Mouse (Mus musculus) midbrain, embryonic 12.5 days (tissue): ENCODE measurements around the gene Pde2a. TPM values are rescaled to one million over a fixed set of nuclear protein-coding genes. Genes with fewer than 3 reads are reported as not detected.

Source experiments
- ATAC-seq: fragments of 200-750 bp; cut with Nextera tagmentation; 2 replicates; pipeline ENCODE4 v1.8.0; 2017; ENCODE audit warnings: low read depth, moderate TSS enrichment, moderate library complexity; ENCODE audit not compliant: low FRiP score
- H3K27ac ChIP-seq: fragments of 300-500 bp; sonication (generic); replicated peaks from 2 replicates; pipeline ENCODE4 v1.5.1; 2016; ENCODE audit warnings: mild to moderate bottlenecking
- H3K27me3 ChIP-seq: fragments of 300-500 bp; sonication (generic); 2 replicates; pipeline ENCODE4 v1.6.1; 2016; ENCODE audit warnings: mild to moderate bottlenecking
- H3K36me3 ChIP-seq: fragments of 300-500 bp; sonication (generic); 2 replicates; pipeline ENCODE4 v1.6.1; 2016
- H3K4me1 ChIP-seq: fragments of 300-500 bp; sonication (generic); 2 replicates; pipeline ENCODE4 v1.6.1; 2016
- H3K4me2 ChIP-seq: fragments of 300-500 bp; sonication (generic); replicated peaks from 2 replicates; pipeline ENCODE4 v1.6.1; 2016; ENCODE audit warnings: mild to moderate bottlenecking, moderate library complexity
- H3K4me3 ChIP-seq: fragments of 300-500 bp; sonication (generic); 2 replicates; pipeline ENCODE4 v1.5.1; 2016; ENCODE audit warnings: mild to moderate bottlenecking
- H3K9ac ChIP-seq: fragments of 300-500 bp; sonication (generic); replicated peaks from 2 replicates; pipeline ENCODE4 v1.6.1; 2016; ENCODE audit warnings: mild to moderate bottlenecking, moderate library complexity
- H3K9me3 ChIP-seq: fragments of 300-500 bp; sonication (generic); 2 replicates; pipeline ENCODE4 v1.6.1; 2016; ENCODE audit warnings: mild to moderate bottlenecking
- WGBS: fragments of 180-500 bp; shearing (Covaris S2); methylation state at CpG from one replicate; pipeline ENCODE4 v1.1.7; 2016; 5-methylcytosine and 5-hydroxymethylcytosine counted together
- polyA plus RNA-seq: library from polyadenylated mRNA; unstranded; fragments of >200 nt; fragmentation: Nextera tagmentation; extraction: Ambion mirVana; gene quantifications from 2 replicates; pipeline ENCODE4 v1.2.1, GENCODE M21; 2016

Gene Pde2a
- polyA plus RNA-seq, 1 experiment from 2014 or later: 16.1 TPM

DNA sequence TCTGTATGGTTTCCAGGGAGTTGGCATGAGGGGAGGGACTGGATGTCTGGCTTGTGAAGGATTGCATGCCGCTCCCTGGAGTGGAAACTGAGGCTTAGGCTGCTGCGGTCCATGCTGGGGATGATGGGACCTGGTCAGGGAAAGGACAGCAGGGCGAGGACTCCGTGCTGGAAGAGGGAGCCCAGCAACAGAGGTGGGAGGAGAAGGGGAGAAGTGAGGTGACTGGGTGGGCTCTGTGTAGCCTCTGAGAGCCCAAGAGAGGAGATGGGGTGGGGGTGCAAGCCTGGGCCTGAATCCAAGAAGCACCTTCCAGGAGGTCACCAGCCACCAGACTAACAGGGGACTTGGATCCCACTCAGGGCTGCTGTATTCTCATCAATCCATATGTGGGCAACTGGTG, 34.8 kb downstream of the Pde2a start:
- no peak overlapping the region for H3K27ac ChIP-seq

DNA sequence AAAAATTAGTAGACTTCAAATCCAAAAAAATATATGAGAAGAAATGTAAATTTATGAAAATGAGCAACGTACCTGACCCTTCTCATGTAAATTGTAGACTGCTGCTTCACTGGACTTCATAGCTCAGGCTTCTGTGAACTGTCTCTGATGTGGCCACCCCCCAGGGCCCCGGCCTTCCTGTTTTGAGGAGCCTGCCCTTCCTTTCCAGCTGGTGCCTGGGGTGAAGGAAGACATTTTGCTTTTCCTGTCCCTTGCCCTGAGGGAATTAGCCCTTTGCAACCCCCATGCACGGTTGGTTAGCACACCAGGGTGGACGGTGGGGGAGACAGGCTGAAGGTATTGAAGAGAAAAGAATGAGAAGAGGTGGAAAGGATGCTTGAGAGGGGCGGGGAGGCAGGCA, 35.3 kb downstream of the Pde2a start:
- H3K4me2 ChIP-seq: no peak overlapping the region
- H3K4me3 ChIP-seq: no peak overlapping the region
- H3K9ac ChIP-seq: no peak overlapping the region
- H3K9me3 ChIP-seq: no peaks in the 10 kb centered on the region
- no peaks in the 10 kb centered on the region for H3K4me1 ChIP-seq
- H3K27ac ChIP-seq: no peak overlapping the region
- WGBS: 32% methylated on average over 5 of the region's 5 CpGs
- H3K27me3 ChIP-seq: peaks cover 47% of the 10 kb centered on the region
- ATAC-seq: no peak
- no peaks in the 10 kb centered on the region for H3K36me3 ChIP-seq

More for the DNA sequence above, 34.8 kb downstream of the Pde2a start:
- Histone ChIP-seq H3K9me3 (no peaks in the 10 kb centered on the region), H3K4me1 (0 out of 2 replicates have a peak, but pooled peaks cover 3% of the 10 kb centered on the region), H3K4me3 (no peak overlapping the region), H3K36me3 (no peaks in the 10 kb centered on the region), H3K9ac (no peak overlapping the region), H3K27me3 (peaks cover 52% of the 10 kb centered on the region), H3K4me2 (no peak overlapping the region)
- ATAC-seq: no peak
- 76% methylated on average over 4 of the region's 4 CpGs for WGBS

DNA sequence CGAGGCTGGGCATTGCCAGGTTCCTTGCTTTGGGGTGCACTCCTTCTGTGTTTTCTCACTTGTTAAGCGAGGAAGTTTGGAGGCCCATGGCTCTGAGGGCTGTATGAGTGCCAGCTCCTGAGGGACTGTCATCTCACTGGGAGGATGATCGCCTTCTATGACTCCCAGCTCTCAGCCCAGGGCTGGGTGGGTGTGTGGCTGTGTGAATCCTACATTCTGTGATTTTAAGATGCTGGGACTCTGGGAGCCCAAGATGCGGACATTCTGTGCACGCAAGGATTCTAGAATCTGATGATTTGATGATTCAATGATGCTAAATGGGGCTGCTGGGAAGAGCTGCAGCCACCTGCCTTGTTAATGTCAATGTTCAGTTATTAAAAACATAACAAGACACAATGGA, 35.8 kb downstream of the Pde2a start:
- no peak overlapping the region for H3K4me3 ChIP-seq
- H3K4me1 ChIP-seq: no peaks in the 10 kb centered on the region
- H3K36me3 ChIP-seq: no peaks in the 10 kb centered on the region
- WGBS: 85% methylated on average over 5 of the region's 5 CpGs
- H3K9ac ChIP-seq: no peak overlapping the region
- no peaks in the 10 kb centered on the region for H3K9me3 ChIP-seq
- H3K4me2 ChIP-seq: no peak overlapping the region
- no peak overlapping the region for H3K27ac ChIP-seq
- H3K27me3 ChIP-seq: peaks cover 42% of the 10 kb centered on the region
- no peak for ATAC-seq

DNA sequence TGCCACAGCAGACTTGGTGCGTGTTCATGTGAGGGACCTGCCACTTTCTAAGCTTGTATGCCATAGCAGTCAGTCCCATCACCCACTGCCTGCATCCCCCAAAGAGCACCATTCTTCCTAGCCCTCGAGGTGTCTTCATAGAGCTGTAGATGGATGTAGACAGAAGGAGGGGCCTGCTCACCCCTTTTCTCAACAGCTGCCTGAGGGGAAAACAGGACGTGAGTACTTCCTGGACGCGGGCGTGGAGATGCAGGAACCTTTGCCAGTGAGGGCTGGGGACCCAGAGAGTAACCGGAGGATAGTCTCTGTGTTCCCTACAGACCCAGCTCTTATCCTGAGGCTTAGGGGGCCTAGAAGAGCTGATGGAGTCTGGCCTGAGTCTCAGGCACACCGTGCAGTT, 36.3 kb downstream of the Pde2a start:
- no peak overlapping the region for H3K9ac ChIP-seq
- 69% methylated on average over 8 of the region's 8 CpGs for WGBS
- H3K27me3 ChIP-seq: peaks cover 37% of the 10 kb centered on the region
- ATAC-seq: no peak
- no peak overlapping the region for H3K4me2 ChIP-seq
- H3K36me3 ChIP-seq: no peaks in the 10 kb centered on the region
- no peak overlapping the region for H3K4me3 ChIP-seq
- H3K9me3 ChIP-seq: no peaks in the 10 kb centered on the region
- H3K4me1 ChIP-seq: peaks cover 3% of the 10 kb centered on the region; the same call in 1 of the 2 replicates
- no peak overlapping the region for H3K27ac ChIP-seq

DNA sequence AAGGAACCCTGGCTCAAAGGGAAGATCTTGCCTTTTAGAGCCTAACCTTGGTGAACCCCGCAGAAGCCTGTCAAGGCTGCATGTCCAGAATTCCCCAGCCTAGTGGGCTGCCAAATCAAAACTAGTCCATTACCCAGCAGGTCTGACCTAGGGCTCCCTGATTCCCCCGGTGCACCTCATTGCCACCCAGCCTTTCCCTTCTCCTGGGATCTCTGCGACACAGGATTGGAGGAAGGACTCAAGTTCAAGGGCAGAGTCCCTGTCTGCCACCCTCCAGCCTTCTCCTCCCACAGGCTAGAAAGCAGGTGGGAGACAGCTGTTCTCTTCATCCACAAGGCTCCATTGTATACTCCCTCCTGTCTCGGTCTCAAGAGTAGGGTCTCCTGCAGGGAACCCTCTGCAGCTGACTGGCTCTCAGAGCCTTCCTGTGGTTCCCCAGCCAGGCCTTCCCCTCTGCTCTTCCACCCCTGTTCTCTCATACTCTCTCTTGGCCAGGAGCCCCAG, 36.8 kb downstream of the Pde2a start:
- Histone ChIP-seq H3K9me3 (no peaks in the 10 kb centered on the region), H3K27ac (no peak overlapping the region), H3K36me3 (no peaks in the 10 kb centered on the region), H3K27me3 (peaks cover 32% of the 10 kb centered on the region), H3K4me2 (no peak overlapping the region), H3K9ac (no peak overlapping the region), H3K4me1 (peaks cover 3% of the 10 kb centered on the region; the same call in 1 of the 2 replicates), H3K4me3 (no peak overlapping the region)
- WGBS: 75% methylated on average over 4 of the region's 4 CpGs
- no peak for ATAC-seq

DNA sequence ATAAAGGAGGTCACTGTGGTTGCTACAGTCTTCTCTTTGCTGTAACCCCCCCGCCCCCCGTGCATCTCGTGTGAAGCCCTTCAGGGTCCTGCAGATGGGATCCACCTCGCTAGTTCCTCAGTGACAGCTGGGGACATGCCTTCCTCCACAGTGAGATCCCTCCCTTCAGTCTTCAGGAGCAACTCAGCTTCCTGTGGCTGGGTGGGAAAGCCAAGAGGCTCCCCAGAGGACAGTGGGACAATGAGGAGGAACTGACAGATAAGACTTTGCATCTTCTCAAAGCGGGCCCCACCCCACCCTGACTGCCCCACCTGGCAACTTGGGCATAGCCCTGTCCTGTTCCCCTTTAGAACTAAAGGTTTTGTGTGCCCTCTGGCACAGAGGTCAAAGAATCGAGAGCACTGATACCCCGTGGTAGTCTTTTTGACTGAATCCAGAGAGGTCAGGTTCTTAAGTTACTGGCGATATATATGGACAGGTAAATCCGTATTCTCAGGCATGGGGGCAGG, 37.9 kb downstream of the Pde2a start:
- Histone ChIP-seq H3K27ac (no peak overlapping the region), H3K27me3 (peaks cover 22% of the 10 kb centered on the region), H3K36me3 (no peaks in the 10 kb centered on the region), H3K4me3 (no peak overlapping the region), H3K9me3 (no peaks in the 10 kb centered on the region), H3K9ac (no peak overlapping the region), H3K4me2 (no peak overlapping the region), H3K4me1 (peaks cover 3% of the 10 kb centered on the region; the same call in 1 of the 2 replicates)
- no peak for ATAC-seq
- WGBS: 81% methylated on average over 9 of the region's 9 CpGs

DNA sequence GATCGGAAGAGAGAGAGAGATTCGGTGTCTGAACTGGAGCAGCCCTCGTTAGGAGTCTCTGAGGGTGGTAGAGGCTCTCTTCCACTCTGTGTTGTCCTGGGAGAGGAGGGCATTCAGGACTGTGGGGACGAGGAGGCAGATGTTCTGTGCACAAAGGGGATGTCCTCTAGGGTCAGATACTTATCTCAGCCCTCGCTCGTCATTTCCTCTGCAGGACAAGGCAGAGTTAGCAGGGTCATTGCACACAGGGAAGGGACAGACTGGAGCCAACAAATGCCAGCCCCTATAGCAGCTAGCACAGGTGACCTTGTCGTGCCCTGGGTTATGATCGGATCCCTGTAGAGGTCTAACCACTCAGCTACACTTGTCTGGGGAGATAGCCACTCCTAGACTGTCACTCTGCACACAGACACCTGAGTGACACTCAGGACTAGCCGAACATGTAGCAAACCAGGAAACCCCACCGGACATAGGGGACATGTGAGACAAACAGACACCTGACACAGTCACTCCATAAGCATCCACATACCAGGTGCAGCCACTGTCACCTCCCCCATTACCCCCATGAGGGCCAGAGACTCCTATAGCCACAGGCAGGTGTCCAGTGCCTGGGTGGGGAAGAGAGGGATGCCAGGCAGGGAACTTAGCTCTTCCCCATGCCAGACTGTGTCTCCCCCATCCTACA, 38.6 kb downstream of the Pde2a start:
- no peaks in the 10 kb centered on the region for H3K36me3 ChIP-seq
- ATAC-seq: no peak
- peaks cover 3% of the 10 kb centered on the region; the same call in 1 of the 2 replicates for H3K4me1 ChIP-seq
- H3K9me3 ChIP-seq: no peaks in the 10 kb centered on the region
- H3K9ac ChIP-seq: no peak overlapping the region
- no peak overlapping the region for H3K27ac ChIP-seq
- no peak overlapping the region for H3K4me3 ChIP-seq
- WGBS: 63% methylated on average over 10 of the region's 10 CpGs
- no peak overlapping the region for H3K4me2 ChIP-seq
- peaks cover 15% of the 10 kb centered on the region for H3K27me3 ChIP-seq

DNA sequence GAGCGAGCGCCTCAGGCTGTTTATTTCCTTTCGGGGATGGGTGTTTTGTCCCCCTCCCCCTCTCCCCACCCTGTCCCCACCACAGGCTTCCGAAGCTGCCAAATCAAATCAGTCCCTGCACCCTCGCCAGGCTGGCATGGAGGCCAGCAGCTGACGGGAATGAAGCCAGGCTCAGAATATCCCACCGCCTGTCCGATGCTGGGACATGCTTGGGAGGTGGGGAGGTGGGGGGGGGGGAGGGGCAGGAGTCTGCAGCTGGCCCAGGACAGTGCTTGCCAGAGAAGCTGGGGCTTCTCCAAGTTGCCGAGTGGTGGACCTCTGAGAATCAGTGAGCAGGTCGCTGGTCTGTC, 39.1 kb downstream of the Pde2a start:
- Histone ChIP-seq H3K4me1 (peaks cover 8% of the 10 kb centered on the region; the same call in 1 of the 2 replicates), H3K4me3 (no peak overlapping the region), H3K9ac (no peak overlapping the region), H3K36me3 (no peaks in the 10 kb centered on the region), H3K27me3 (peaks cover 12% of the 10 kb centered on the region), H3K27ac (no peak overlapping the region), H3K9me3 (no peaks in the 10 kb centered on the region), H3K4me2 (no peak overlapping the region)
- WGBS: 45% methylated on average over 10 of the region's 10 CpGs
- no peak; the same call in 1 of the 2 replicates for ATAC-seq

DNA sequence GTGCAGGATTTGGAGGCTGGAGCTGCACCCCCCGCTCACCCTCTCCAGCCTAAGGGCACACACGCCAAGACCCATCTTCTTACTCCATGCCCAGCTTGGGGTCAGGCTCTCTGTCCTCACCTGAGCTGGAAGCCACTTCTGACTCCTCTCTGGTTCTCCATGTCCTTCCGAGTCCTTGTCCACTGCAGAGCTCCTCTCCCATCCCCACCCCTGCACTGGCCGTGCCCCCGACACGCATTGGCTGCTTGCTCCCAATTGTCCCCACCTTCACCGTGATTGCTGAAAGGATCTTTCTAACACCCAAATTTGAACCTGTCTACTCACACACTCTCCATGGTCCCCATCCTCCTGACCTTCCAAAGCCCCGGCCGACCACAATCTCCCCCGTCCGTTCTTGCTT, 40.1 kb downstream of the Pde2a start:
- ATAC-seq: no peak
- no peaks in the 10 kb centered on the region for H3K9me3 ChIP-seq
- H3K4me3 ChIP-seq: no peak overlapping the region
- WGBS: 87% methylated on average over 11 of the region's 11 CpGs
- no peak overlapping the region for H3K9ac ChIP-seq
- no peaks in the 10 kb centered on the region for H3K36me3 ChIP-seq
- H3K27me3 ChIP-seq: peaks cover 12% of the 10 kb centered on the region
- H3K27ac ChIP-seq: no peak overlapping the region
- peaks cover 8% of the 10 kb centered on the region; the same call in 1 of the 2 replicates for H3K4me1 ChIP-seq
- no peak overlapping the region for H3K4me2 ChIP-seq

DNA sequence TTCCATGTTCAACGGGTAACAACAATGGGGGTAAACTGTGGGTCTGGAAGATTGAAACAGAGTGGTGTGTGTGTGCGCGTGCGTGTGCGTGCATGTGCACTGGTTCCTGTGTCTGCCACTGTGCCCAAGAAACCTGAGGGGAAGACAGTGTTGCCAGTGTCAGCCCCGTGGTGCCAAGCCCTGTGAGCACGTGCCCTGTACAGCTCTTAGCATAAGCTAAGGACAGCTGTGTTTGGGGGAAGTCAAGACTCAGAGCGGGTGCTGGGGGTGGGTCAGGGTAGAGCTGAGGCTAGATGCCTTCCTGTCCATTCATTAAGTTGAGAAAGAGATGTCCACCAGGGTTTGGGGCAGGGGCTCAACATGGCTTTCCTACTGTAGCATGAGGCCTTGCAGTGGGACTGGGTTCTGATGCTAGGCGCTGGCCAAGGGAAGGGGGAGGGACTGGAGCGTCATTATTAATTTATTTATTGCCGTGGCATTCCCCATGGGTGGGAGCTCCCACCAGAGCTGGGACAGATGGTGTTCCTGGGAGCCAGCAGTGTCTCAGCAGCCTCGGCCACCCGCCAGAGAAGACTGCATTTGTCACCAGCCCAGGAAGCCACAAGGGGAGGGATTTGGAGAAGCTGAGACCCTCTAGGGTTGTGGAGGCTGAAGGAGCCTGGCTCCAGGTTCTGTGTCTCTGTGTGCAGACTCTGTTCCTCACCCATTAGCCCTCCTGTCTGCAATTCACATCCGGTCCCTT, 41.0 kb downstream of the Pde2a start:
- no peaks in the 10 kb centered on the region for H3K36me3 ChIP-seq
- H3K27me3 ChIP-seq: peaks cover 12% of the 10 kb centered on the region
- 81% methylated on average over 14 of the region's 14 CpGs for WGBS
- H3K9ac ChIP-seq: no peak overlapping the region
- H3K4me3 ChIP-seq: no peak overlapping the region
- H3K4me1 ChIP-seq: peaks cover 8% of the 10 kb centered on the region; the same call in 1 of the 2 replicates
- H3K9me3 ChIP-seq: no peaks in the 10 kb centered on the region
- H3K27ac ChIP-seq: no peak overlapping the region
- H3K4me2 ChIP-seq: no peak overlapping the region
- ATAC-seq: no peak

DNA sequence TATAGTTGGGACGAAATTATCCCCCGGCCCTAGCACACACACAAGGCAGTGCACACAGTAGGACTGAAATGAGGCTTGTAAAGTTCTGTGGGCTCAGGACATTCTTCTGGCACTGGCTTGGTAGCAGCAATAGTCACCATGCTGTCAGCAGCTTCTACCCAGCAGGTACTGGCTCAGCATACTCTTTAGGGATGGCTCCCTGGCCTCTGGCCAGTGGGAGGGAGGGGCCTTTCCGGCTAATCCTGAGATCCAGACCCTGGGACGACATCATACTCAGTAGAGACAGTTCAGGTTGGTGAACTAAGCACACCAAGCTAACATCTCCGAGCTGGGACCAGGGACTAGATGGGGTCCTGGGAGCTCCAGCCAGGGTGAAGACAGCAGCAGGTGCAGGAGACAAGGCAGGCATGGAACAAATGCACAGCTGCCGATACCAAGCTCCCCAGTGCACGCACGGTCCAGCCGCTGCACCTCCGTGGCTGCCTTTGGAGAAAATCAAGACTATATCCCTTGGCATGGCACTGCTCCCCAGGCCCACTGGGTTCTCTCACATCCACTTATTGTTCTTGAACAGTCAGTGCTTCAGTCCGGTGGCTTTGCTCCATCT, 42.3 kb downstream of the Pde2a start:
- Histone ChIP-seq H3K9ac (no peak overlapping the region), H3K4me1 (peaks cover 8% of the 10 kb centered on the region; the same call in 1 of the 2 replicates), H3K4me3 (no peak overlapping the region), H3K4me2 (no peak overlapping the region), H3K9me3 (no peaks in the 10 kb centered on the region), H3K27ac (no peak overlapping the region), H3K36me3 (no peaks in the 10 kb centered on the region), H3K27me3 (peaks cover 7% of the 10 kb centered on the region)
- 72% methylated on average over 11 of the region's 11 CpGs for WGBS
- ATAC-seq: no peak

DNA sequence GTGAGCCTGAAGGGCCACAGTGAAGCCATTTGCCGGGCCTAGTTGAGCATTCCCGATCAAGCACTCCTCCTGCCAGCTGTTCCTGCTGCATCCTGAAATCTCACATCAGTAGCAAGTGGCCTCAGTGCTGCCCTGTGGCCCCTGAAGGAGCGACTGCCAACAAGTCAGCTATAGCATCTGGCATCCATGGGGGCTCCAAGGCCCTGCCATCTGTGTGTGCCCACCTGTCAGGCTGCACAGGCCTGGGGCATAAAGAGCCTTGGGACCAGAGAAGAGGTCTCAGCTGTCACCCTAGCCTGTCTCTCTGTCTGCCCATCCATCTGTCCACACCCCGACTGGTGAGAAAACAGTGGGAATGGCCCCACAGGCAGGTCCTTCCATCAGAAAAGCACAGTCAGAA, 43.4 kb downstream of the Pde2a start:
- peaks cover 5% of the 10 kb centered on the region; the same call in 1 of the 2 replicates for H3K27me3 ChIP-seq
- no peak for ATAC-seq
- H3K36me3 ChIP-seq: no peaks in the 10 kb centered on the region
- H3K4me3 ChIP-seq: no peak overlapping the region
- no peak overlapping the region for H3K9ac ChIP-seq
- no peaks in the 10 kb centered on the region for H3K9me3 ChIP-seq
- H3K4me1 ChIP-seq: peaks cover 8% of the 10 kb centered on the region; the same call in 1 of the 2 replicates
- 76% methylated on average over 4 of the region's 4 CpGs for WGBS
- H3K27ac ChIP-seq: no peak overlapping the region
- H3K4me2 ChIP-seq: no peak overlapping the region
